Mouse (Mus musculus): ENCODE results near the gene Capn5. TPM values are rescaled to one million over a fixed set of nuclear protein-coding genes. Genes with fewer than 3 reads are reported as not detected.

The Capn5 gene
- total RNA-seq, 2 experiments from 2014 or later, result 4.5 to 7.5 TPM

- no peak for ATAC-seq (replicated peaks; ENCODE audit: poor library complexity)
Observed at GRCm38 (mm10) chr7:98177071-98177485, 996 bp downstream of the Capn5 start.

DNA sequence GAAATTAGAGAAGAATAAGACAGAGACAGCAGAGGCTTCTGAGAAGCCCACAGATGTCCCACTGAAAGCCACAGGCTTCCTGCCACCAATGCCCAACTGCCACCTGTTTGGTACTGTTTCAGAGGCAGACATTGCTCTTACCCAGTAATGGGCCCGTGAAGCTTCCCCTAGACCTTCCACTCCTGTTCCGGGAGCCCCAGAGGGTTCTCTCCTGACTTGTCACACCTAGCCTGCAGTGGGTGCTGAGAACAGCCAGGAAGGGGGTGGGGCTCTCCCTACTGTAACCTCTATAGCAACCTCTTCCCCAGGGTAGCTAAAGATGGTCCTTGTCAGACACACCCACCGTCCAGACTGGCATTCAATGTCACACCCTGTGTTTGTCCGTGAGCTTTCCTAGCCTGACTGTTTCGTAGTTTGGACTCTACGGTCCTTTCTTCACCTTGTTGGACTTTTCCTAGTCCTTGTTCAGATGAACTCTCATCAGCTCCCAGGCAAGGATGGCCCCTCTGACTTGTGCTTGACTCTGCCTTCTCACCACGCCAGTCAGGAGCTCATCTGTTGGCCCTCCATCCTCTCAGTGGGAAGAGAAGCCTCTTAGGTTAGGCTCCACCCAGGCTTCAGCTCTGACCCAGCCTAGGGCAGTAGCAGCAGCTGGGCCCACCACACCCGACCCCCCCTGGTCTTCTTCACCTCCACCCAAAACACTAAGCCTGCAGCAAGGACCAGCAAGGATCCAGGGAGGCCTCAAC, 1.6 kb downstream of the Capn5 start:
- no peak for ATAC-seq (replicated peaks; ENCODE audit: poor library complexity)

DNA sequence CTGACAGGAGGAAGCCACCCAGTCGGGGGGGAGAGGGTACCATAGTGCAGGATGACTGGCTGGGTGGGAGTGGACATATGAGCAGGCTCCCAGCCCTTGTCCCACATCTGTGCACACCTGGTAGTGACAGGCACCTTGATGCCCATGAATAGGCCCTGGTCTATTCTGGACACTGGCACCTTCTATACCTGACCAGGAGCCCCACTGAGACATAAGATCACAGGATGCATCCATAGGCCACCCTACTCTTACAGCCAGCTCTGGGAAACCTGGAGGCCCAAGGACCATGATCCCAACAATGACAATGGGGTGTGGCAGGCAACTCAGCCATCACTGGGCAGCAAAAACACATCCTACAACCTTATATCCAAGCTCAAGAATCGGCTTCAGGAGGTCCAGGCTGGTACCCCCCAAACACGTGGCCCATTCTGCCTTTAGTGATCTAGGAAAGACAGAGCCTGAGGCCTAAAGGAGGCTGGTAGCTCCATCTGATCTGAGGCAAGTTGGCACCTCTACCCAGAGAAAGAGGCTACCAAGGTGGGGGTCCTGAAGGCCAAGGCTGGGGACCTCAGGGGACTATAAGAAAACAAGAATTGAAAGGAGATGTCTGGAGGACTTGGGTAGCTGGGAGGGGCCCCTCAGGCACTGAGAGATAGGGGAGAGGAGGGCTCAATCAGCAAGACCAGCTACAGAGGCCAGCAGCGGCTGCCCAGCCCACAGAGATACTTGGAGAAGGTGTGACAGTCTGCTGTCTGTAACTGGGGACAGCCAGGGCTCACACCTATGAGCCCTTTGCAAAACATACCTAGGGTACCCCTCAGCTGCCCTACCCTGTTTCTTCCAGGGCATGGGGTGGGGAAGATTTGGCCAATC, 3.0 kb downstream of the Capn5 start:
- peak; percentile 34 for ATAC-seq (replicated peaks; ENCODE audit: poor library complexity)

DNA sequence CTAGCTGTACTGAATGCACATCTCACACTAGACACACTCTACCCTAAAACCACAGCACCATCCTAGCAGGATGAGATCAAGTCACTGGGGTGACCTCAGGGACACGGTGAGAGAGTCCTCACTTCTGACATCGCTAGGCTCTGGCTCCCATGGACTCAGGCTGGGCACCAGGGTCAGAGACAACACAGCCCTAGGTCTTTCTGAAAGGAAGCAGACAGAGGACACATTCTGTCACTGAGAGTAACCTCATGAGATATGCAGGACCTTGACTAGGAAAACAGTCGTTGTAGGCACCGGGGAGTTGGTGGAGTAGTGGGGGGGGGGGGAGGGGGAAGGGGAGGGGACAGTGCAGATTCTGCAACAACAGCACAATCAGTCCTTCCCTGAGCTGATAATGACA, 4.7 kb downstream of the Capn5 start:
- no peak for ATAC-seq (replicated peaks; ENCODE audit: poor library complexity)

- ATAC-seq (replicated peaks; ENCODE audit: poor library complexity), result no peak
Observed at GRCm38 (mm10) chr7:98172661-98173060, 5.4 kb downstream of the Capn5 start.

- peak; percentile 66 for ATAC-seq (replicated peaks; ENCODE audit: poor library complexity)
Observed at GRCm38 (mm10) chr7:98171141-98172073, 6.7 kb downstream of the Capn5 start.

DNA sequence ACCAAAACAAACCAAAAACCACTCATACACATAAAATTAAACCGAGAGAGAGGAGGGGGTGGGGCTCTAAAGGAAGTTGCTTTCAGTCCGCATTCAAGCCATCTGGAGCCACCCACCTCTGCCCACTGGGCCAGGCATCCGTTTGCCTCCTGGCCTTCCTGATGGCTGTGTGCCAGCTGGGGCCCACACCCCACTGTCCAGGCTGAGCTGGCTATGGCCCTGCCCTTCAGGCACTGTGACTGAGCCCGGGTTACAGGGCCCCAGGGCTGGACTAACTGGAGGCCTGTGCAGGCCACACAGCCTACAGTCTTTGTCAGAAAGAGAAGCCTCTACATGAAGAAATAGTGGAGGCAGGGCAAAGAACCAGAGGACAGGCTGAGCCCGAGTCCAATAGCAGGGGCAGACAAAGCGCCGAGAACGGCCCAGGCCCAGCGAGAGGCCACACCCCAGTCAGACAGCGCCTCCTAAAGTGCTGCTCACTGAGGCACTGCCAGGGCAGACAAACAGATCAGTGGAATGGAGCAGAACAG, 13.0 kb downstream of the Capn5 start:
- peak; percentile 74 for ATAC-seq (replicated peaks; ENCODE audit: poor library complexity)

DNA sequence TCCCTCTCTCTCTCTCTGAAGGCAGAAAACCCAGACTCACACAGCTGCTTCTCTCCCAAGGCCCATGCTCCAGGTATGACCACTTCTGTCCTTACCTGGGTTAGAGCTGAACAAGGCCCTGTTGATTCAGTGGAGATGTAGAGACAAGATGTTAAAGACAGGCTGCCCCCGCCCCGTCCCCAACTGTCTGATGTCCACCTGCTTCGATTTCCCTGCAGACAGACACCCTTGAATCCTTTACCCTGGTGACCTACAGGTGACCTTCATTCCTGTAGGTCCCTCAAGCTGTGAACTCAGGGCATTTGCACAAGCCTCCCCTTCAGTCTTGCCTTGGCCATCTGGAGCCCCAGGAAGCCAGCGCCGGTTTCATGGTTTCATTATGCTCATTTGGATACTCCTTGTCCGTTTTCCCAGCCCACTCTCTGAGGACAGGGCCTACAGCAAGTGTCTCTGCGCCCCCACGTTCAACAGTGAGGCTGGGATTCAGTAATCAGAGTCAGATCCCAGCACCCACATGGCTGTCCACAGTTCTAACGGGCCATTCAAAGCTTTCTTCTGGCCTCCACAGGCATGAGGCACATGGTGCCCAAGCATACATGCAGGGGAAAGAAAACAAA, 13.6 kb downstream of the Capn5 start:
- no peak for ATAC-seq (replicated peaks; ENCODE audit: poor library complexity)

DNA sequence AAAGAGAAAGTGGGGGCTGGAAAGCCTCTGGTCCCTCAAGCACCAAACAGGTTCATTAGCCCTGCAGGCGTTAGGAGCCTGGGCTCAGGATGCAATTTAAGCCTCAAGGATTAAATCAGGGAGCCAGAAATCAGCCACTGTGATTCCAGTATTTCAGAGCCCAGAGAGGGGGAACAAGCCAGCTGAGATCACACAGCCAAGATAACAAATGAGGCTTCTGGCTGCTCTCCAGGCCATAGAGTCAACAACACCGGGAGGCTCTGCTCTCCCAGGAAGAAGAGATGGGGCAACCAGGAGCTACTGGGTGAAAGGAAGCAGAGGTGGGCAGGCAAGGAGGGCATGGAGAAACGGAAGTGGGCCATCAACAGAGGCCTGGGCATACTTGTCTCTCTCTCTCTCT, 14.4 kb downstream of the Capn5 start:
- 0 out of 2 replicates have a peak, but pooled peaks have one; percentile 12 for ATAC-seq (replicated peaks; ENCODE audit: poor library complexity)

DNA sequence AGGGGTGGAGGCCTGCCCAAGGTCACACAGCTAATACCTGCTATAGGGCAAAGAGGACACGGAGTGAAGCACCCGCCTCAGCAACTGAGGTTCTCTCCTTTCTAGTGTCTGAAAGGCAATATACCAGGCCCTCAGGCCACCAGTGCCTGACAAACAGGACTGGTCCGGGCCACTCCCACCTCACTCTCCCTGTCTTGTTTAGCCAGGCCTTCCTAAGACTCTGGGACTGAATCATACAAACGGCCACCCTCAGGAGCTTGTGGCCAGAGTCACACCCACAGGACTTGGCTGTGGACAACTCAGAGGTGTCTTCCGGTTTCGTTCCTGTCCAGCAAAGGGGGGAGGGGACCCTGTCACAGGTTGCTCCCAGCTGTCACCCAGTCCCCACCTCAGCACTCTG, 15.8 kb downstream of the Capn5 start:
- no peak for ATAC-seq (replicated peaks; ENCODE audit: poor library complexity)

- no peak for ATAC-seq (replicated peaks; ENCODE audit: poor library complexity)
Observed at GRCm38 (mm10) chr7:98160041-98160740, 17.9 kb downstream of the Capn5 start.

- no peak for ATAC-seq (replicated peaks; ENCODE audit: poor library complexity)
Observed at GRCm38 (mm10) chr7:98158481-98158880, 19.6 kb downstream of the Capn5 start.

DNA sequence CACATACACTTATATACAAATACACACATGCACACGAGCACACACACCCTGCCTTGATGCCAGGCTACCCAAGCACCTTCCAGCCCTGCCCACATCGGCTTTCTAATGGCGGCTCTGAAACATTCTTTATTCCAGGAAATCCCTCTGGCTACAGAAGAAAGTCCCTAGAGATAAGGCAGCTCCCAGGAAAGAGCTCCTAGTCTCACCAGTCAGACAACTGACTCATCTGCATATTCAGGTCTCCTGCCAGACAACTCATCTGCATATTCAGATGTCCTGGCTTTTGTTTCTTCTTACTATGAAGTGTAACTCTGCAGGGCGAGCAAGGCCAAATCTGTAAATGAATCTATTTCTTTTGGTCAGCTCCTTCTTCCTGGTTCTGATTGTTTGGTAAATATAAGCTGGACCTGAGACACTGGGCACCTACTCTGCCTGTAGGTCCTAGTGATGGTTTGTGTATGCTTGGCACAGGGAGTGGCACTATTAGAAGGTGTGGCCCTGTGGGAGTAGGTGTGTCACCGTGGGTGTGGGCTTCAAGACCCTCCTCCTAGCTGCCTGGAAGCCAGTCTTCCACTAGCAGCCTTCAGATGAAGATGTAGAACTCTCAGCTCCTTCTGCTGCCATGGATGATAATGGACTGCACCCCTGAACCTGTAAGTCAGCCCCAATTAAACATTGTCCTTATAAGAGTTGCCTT, 20.3 kb downstream of the Capn5 start:
- ATAC-seq (replicated peaks; ENCODE audit: poor library complexity), result no peak

DNA sequence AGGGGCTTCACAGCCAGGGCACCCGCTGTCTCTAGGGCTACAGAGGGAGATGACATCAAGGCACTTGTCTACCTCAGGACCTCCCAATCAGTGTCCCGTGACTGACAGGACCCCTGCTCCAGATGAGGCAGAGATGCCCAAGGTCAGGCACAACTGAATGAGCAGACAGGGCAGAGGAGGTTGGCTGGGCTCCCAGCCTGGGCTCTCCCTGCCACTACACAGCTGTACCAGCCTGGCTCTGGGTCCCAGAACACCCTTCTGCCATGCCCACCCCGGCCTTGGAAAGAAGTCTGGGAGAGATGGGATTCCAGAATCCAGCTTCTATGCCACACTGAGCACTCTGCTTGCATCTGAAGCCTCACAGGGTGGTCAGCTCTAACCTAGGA, 21.8 kb downstream of the Capn5 start:
- ATAC-seq (replicated peaks; ENCODE audit: poor library complexity), result 0 out of 2 replicates have a peak, but pooled peaks have one; percentile 2

- ATAC-seq (replicated peaks; ENCODE audit: poor library complexity), result peak; percentile 82
Observed at GRCm38 (mm10) chr7:98155546-98156279, 22.4 kb downstream of the Capn5 start.

DNA sequence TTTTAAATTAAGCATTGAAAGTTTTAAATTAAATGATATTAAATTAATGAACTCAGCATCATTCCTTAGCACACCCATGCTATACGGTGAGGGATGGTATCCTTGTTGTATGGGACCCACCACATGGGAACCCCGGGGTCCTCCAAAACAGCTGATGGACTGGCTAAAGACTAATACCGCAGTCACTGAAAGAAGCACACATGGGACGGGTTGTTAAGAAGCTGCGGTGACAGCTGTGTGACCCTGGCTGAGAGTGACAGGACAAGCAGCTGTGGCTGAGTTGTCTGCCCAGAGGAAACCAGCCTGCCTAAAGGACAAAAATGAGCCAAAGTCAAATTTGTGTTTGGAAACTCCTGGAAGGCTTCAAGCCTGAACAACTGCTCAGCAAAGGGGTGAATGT, 24.2 kb downstream of the Capn5 start:
- no peak for ATAC-seq (replicated peaks; ENCODE audit: poor library complexity)

GRCm38 (mm10) chr7:98153345-98153744, 24.7 kb downstream of the Capn5 start:
- no peak for ATAC-seq (replicated peaks; ENCODE audit: poor library complexity)

GRCm38 (mm10) chr7:98152400-98152799, 25.7 kb downstream of the Capn5 start:
- no peak for ATAC-seq (replicated peaks; ENCODE audit: poor library complexity)
